In the genomic region with DNA sequence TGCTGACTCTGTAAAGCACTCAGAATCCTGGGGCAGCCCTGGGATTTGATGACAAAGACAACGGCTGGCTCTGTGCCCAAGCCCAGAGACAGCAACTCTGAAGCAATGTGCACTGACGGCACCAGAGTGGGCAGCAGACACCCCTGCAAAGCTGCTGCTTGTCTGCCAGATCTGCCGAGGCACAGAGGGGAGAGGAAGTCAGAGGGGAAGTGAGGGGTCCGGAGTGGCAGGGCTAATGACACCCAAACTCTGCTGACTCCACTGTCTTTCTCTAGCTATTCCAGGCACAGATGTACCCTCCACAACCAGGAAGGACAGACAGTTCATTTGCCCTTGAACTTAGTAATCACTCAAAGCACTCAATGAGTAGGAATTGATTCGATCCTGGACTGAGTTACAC, we compare ENCODE assay signal across 8 mouse cellular contexts. TPM values are rescaled to one million over a fixed set of nuclear protein-coding genes. Genes with fewer than 3 reads are reported as not detected.
DNase-seq lines count a peak whose midpoint lies in the region; ATAC-seq and TF ChIP-seq lines count a peak whose summit lies in the region.

No protein-coding gene starts in this region.

- no peaks in the 10 kb centered on the region for H3K27me3 ChIP-seq in liver, embryonic 14.5 days (ENCODE audit: control insufficient read depth, insufficient read depth, low read length)

- no peak overlapping the region for H3K4me3 ChIP-seq in liver, embryonic 14.5 days (ENCODE audit: insufficient read depth in 1 of 2, low read depth in 2 of 2, low read length in 2 of 2)

- H3K27ac ChIP-seq in liver, embryonic 14.5 days, result no peak overlapping the region

- H3K36me3 ChIP-seq in liver, embryonic 14.5 days (replicated peaks; ENCODE audit: control insufficient read depth, insufficient read depth, low read depth), result no peaks in the 10 kb centered on the region

- peak; percentile 45; the same call in 1 of the 2 replicates for ATAC-seq in liver, embryonic 14.5 days (ENCODE audit: insufficient read depth)

- TF ChIP-seq CTCF in liver, embryonic 14.5 days (IDR thresholded peaks at IDR 0.05; ENCODE audit: low read depth), result no peak

- no peaks in the 10 kb centered on the region for H3K9me3 ChIP-seq in liver, embryonic 14.5 days (ENCODE audit: control insufficient read depth, low read length)

- TF ChIP-seq EP300 in liver, embryonic 14.5 days (IDR thresholded peaks at IDR 0.05; ENCODE audit: low read depth), result no peak

- intact Hi-C loops in heart, postnatal 14 days (cut with DNase I), result loop anchor here (5.0 kb wide), 1 partner anchor 424 kb away; no protein-coding TSS in a partner anchor

- H3K4me2 ChIP-seq in liver, embryonic 14.5 days (ENCODE audit: low read depth), result no peak overlapping the region

- H3K9ac ChIP-seq in liver, embryonic 14.5 days (replicated peaks), result no peak overlapping the region

- WGBS in liver, embryonic 14.5 days (ENCODE audit: insufficient replicate concordance), result 18% methylated on average over 5 of the region's 5 CpGs

- peak; percentile 5 to 16 for DNase-seq in cerebellum, adult 18-20 months
- no peak for DNase-seq in cerebellum, adult 9-10 months
- peak; percentile 22 for DNase-seq in ovary, postnatal 36 days (ENCODE audit: low spot score)
- no peak for DNase-seq in ovary, postnatal 14 days (ENCODE audit: low spot score)
- DNase-seq in heart, postnatal 14 days, result peak; percentile 54 to 61
- DNase-seq in liver, embryonic 14.5 days (ENCODE audit: low read depth in 3 of 3, low spot score in 3 of 3), result no peak
- peak; percentile 13 to 18 for DNase-seq in thymus, postnatal 36 days
- DNase-seq in adipocyte (ENCODE audit: low spot score), result no peak

- peaks cover 0 to 12% of the 10 kb centered on the region in 2 experiments; a peak in 2 of 4 replicates for H3K4me1 ChIP-seq in liver, embryonic 14.5 days (replicated peaks; ENCODE audit: control insufficient read depth in 2 of 2, insufficient read depth in 2 of 2, low read length in 1 of 2)

RNA-seq across cellular contexts. Expression of a gene that starts 33.7 kb away (rescaled TPM):
- total RNA-seq in heart, postnatal 14 days (2021), result 100 to 1,000 TPM; 216 to 231 TPM
- polyA plus RNA-seq in liver, embryonic 14.5 days (2012; rRNA removed), result 37.0 and 89.6 TPM in 2 replicates
- 233 and 243 TPM in 2 replicates for polyA plus RNA-seq in liver, embryonic 14.5 days (2014; fragmentation: Nextera tagmentation; extraction: Ambion mirVana)

RNA-seq across cellular contexts. Expression of a gene that starts 39.9 kb away (rescaled TPM):
- total RNA-seq in heart, postnatal 14 days (2021), result 10 to 100 TPM; 10.6 to 12.6 TPM
- 29.0 and 36.1 TPM in 2 replicates for polyA plus RNA-seq in liver, embryonic 14.5 days (2012; rRNA removed)
- 29.3 and 32.5 TPM in 2 replicates for polyA plus RNA-seq in liver, embryonic 14.5 days (2014; fragmentation: Nextera tagmentation; extraction: Ambion mirVana)

Comparison
In these comparisons a context has a peak if more than half of its experiments do, and no peak if none do; other contexts are left out.
1. DNase-seq: peak in cerebellum, adult 18-20 months (2 of 2), ovary, postnatal 36 days (single experiment), heart, postnatal 14 days (2 of 2) and thymus, postnatal 36 days (2 of 2); none in cerebellum, adult 9-10 months (single experiment), ovary, postnatal 14 days (single experiment), liver, embryonic 14.5 days (0 of 3) and adipocyte (single experiment).